Mouse (Mus musculus): ENCODE measurements around the gene Pola2.

- no peak for TF ChIP-seq CTCF (IDR thresholded peaks at IDR 0.05; ENCODE audit: control insufficient read depth, insufficient read depth, insufficient read length)
- TF ChIP-seq MAX (IDR thresholded peaks at IDR 0.05): no peak
- TF ChIP-seq USF1 (IDR thresholded peaks at IDR 0.05; ENCODE audit: low read depth): no peak
- TF ChIP-seq MYOG (IDR thresholded peaks at IDR 0.05; ENCODE audit: control insufficient read depth, extremely low read depth, insufficient read length): no peak
- TF ChIP-seq FOSL1 (IDR thresholded peaks at IDR 0.05; ENCODE audit: insufficient read depth, low read length, poor library complexity, severe bottlenecking): no peak
- no peak for TF ChIP-seq MYOD1 (IDR thresholded peaks at IDR 0.05; ENCODE audit: control insufficient read depth, insufficient read length, low read depth)
These were observed 43.0 kb upstream of the Pola2 start for GRCm38 (mm10) chr19:6007013-6007412.
